Mouse (Mus musculus): ENCODE data around the gene Faap20. TPM values are rescaled to one million over a fixed set of nuclear protein-coding genes. Genes with fewer than 3 reads are reported as not detected.

The Faap20 gene
- polyA plus RNA-seq, 1 experiment = 22.9 TPM

GRCm38 (mm10) chr4:155298826-155299225, 49.2 kb downstream of the Faap20 start:
- no peaks in the 10 kb centered on the region for H3K27me3 ChIP-seq (ENCODE audit: control insufficient read depth, insufficient read depth, low read length, poor library complexity, severe bottlenecking)
- H3K36me3 ChIP-seq (ENCODE audit: control insufficient read depth, insufficient read depth, low read length, poor library complexity, severe bottlenecking) = no peaks in the 10 kb centered on the region
- H3K4me1 ChIP-seq (ENCODE audit: control insufficient read depth, insufficient read depth, low read length) = no peaks in the 10 kb centered on the region
- no peak overlapping the region for H3K4me3 ChIP-seq (ENCODE audit: low read depth, low read length)
- no peak for TF ChIP-seq POLR2A (IDR thresholded peaks at IDR 0.05; ENCODE audit: insufficient read depth, low read length)
- no peak for TF ChIP-seq EP300 (IDR thresholded peaks at IDR 0.05; ENCODE audit: insufficient read depth, low read depth, low read length)
- no peak for TF ChIP-seq CTCF (IDR thresholded peaks at IDR 0.05; ENCODE audit: low read depth, low read length)
- no peak overlapping the region for H3K27ac ChIP-seq (ENCODE audit: insufficient read depth, low read length)
- H3K9me3 ChIP-seq (replicated peaks; ENCODE audit: control insufficient read depth, insufficient read depth, low read length, poor library complexity, severe bottlenecking) = no peaks in the 10 kb centered on the region
- H3K9ac ChIP-seq (ENCODE audit: low read depth, poor library complexity, severe bottlenecking) = no peak overlapping the region

GRCm38 (mm10) chr4:155300421-155301097, 51.0 kb downstream of the Faap20 start:
- no peaks in the 10 kb centered on the region for H3K9me3 ChIP-seq (replicated peaks; ENCODE audit: control insufficient read depth, insufficient read depth, low read length, poor library complexity, severe bottlenecking)
- TF ChIP-seq CTCF (IDR thresholded peaks at IDR 0.05; ENCODE audit: low read depth, low read length) = no peak
- TF ChIP-seq POLR2A (IDR thresholded peaks at IDR 0.05; ENCODE audit: insufficient read depth, low read length) = no peak
- no peak for TF ChIP-seq EP300 (IDR thresholded peaks at IDR 0.05; ENCODE audit: insufficient read depth, low read depth, low read length)
- H3K4me1 ChIP-seq (ENCODE audit: control insufficient read depth, insufficient read depth, low read length) = no peaks in the 10 kb centered on the region
- H3K4me3 ChIP-seq (ENCODE audit: low read depth, low read length) = no peak overlapping the region
- no peak overlapping the region for H3K27ac ChIP-seq (ENCODE audit: insufficient read depth, low read length)
- H3K36me3 ChIP-seq (ENCODE audit: control insufficient read depth, insufficient read depth, low read length, poor library complexity, severe bottlenecking) = no peaks in the 10 kb centered on the region
- H3K27me3 ChIP-seq (ENCODE audit: control insufficient read depth, insufficient read depth, low read length, poor library complexity, severe bottlenecking) = no peaks in the 10 kb centered on the region
- no peak overlapping the region for H3K9ac ChIP-seq (ENCODE audit: low read depth, poor library complexity, severe bottlenecking)

GRCm38 (mm10) chr4:155301098-155301447, 51.5 kb downstream of the Faap20 start:
- Histone ChIP-seq H3K9ac (ENCODE audit: low read depth, poor library complexity, severe bottlenecking) (no peak overlapping the region), H3K36me3 (ENCODE audit: control insufficient read depth, insufficient read depth, low read length, poor library complexity, severe bottlenecking) (no peaks in the 10 kb centered on the region)
- no peak for TF ChIP-seq EP300 (IDR thresholded peaks at IDR 0.05; ENCODE audit: insufficient read depth, low read depth, low read length)
- no peak for TF ChIP-seq CTCF (IDR thresholded peaks at IDR 0.05; ENCODE audit: low read depth, low read length)
- TF ChIP-seq POLR2A (IDR thresholded peaks at IDR 0.05; ENCODE audit: insufficient read depth, low read length) = no peak

GRCm38 (mm10) chr4:155301965-155302364, 52.4 kb downstream of the Faap20 start:
- H3K4me1 ChIP-seq (ENCODE audit: control insufficient read depth, insufficient read depth, low read length) = no peaks in the 10 kb centered on the region
- H3K36me3 ChIP-seq (ENCODE audit: control insufficient read depth, insufficient read depth, low read length, poor library complexity, severe bottlenecking) = no peaks in the 10 kb centered on the region
- H3K27me3 ChIP-seq (ENCODE audit: control insufficient read depth, insufficient read depth, low read length, poor library complexity, severe bottlenecking) = no peaks in the 10 kb centered on the region
- no peak overlapping the region for H3K27ac ChIP-seq (ENCODE audit: insufficient read depth, low read length)
- TF ChIP-seq EP300 (IDR thresholded peaks at IDR 0.05; ENCODE audit: insufficient read depth, low read depth, low read length) = no peak
- no peak for TF ChIP-seq POLR2A (IDR thresholded peaks at IDR 0.05; ENCODE audit: insufficient read depth, low read length)
- no peak for TF ChIP-seq CTCF (IDR thresholded peaks at IDR 0.05; ENCODE audit: low read depth, low read length)
- H3K9ac ChIP-seq (ENCODE audit: low read depth, poor library complexity, severe bottlenecking) = no peak overlapping the region
- no peaks in the 10 kb centered on the region for H3K9me3 ChIP-seq (replicated peaks; ENCODE audit: control insufficient read depth, insufficient read depth, low read length, poor library complexity, severe bottlenecking)
- H3K4me3 ChIP-seq (ENCODE audit: low read depth, low read length) = no peak overlapping the region

More at GRCm38 (mm10) chr4:155301098-155301447, 51.5 kb downstream of the Faap20 start:
- H3K4me1 ChIP-seq (ENCODE audit: control insufficient read depth, insufficient read depth, low read length) = no peaks in the 10 kb centered on the region
- no peaks in the 10 kb centered on the region for H3K9me3 ChIP-seq (replicated peaks; ENCODE audit: control insufficient read depth, insufficient read depth, low read length, poor library complexity, severe bottlenecking)
- no peak overlapping the region for H3K4me3 ChIP-seq (ENCODE audit: low read depth, low read length)
- no peak overlapping the region for H3K27ac ChIP-seq (ENCODE audit: insufficient read depth, low read length)
- no peaks in the 10 kb centered on the region for H3K27me3 ChIP-seq (ENCODE audit: control insufficient read depth, insufficient read depth, low read length, poor library complexity, severe bottlenecking)

- Histone ChIP-seq H3K27me3 (ENCODE audit: control insufficient read depth, insufficient read depth, low read length, poor library complexity, severe bottlenecking) (no peaks in the 10 kb centered on the region), H3K4me3 (ENCODE audit: low read depth, low read length) (no peak overlapping the region), H3K27ac (ENCODE audit: insufficient read depth, low read length) (no peak overlapping the region), H3K4me1 (ENCODE audit: control insufficient read depth, insufficient read depth, low read length) (no peaks in the 10 kb centered on the region), H3K9ac (ENCODE audit: low read depth, poor library complexity, severe bottlenecking) (no peak overlapping the region), H3K36me3 (ENCODE audit: control insufficient read depth, insufficient read depth, low read length, poor library complexity, severe bottlenecking) (no peaks in the 10 kb centered on the region), H3K9me3 (replicated peaks; ENCODE audit: control insufficient read depth, insufficient read depth, low read length, poor library complexity, severe bottlenecking) (no peaks in the 10 kb centered on the region)
- no peak for TF ChIP-seq EP300 (IDR thresholded peaks at IDR 0.05; ENCODE audit: insufficient read depth, low read depth, low read length)
- TF ChIP-seq POLR2A (IDR thresholded peaks at IDR 0.05; ENCODE audit: insufficient read depth, low read length) = no peak
- no peak for TF ChIP-seq CTCF (IDR thresholded peaks at IDR 0.05; ENCODE audit: low read depth, low read length)
Observed at GRCm38 (mm10) chr4:155304508-155305096, 55.0 kb downstream of the Faap20 start.

GRCm38 (mm10) chr4:155305531-155306031, 56.0 kb downstream of the Faap20 start:
- H3K4me1 ChIP-seq (ENCODE audit: control insufficient read depth, insufficient read depth, low read length) = no peaks in the 10 kb centered on the region
- no peaks in the 10 kb centered on the region for H3K36me3 ChIP-seq (ENCODE audit: control insufficient read depth, insufficient read depth, low read length, poor library complexity, severe bottlenecking)
- no peak overlapping the region for H3K9ac ChIP-seq (ENCODE audit: low read depth, poor library complexity, severe bottlenecking)
- H3K27me3 ChIP-seq (ENCODE audit: control insufficient read depth, insufficient read depth, low read length, poor library complexity, severe bottlenecking) = no peaks in the 10 kb centered on the region
- no peak overlapping the region for H3K4me3 ChIP-seq (ENCODE audit: low read depth, low read length)
- TF ChIP-seq CTCF (IDR thresholded peaks at IDR 0.05; ENCODE audit: low read depth, low read length) (no peak), POLR2A (IDR thresholded peaks at IDR 0.05; ENCODE audit: insufficient read depth, low read length) (no peak), EP300 (IDR thresholded peaks at IDR 0.05; ENCODE audit: insufficient read depth, low read depth, low read length) (no peak)
- H3K27ac ChIP-seq (ENCODE audit: insufficient read depth, low read length) = no peak overlapping the region
- no peaks in the 10 kb centered on the region for H3K9me3 ChIP-seq (replicated peaks; ENCODE audit: control insufficient read depth, insufficient read depth, low read length, poor library complexity, severe bottlenecking)

Other genes starting within 250 kb of the Faap20 start
- 2.6 and 4.2 TPM in 2 replicates for gene Plch2, start 193.0 kb upstream of the Faap20 start, polyA plus RNA-seq (2011; ENCODE audit: insufficient read depth, insufficient read length, low read depth, missing spikeins)
- 15.4 and 17.7 TPM in 2 replicates for gene Pex10, start 182.8 kb upstream of the Faap20 start, polyA plus RNA-seq (2011; ENCODE audit: insufficient read depth, insufficient read length, low read depth, missing spikeins)
- 74.9 and 82.5 TPM in 2 replicates for gene Rer1, start 163.4 kb upstream of the Faap20 start, polyA plus RNA-seq (2011; ENCODE audit: insufficient read depth, insufficient read length, low read depth, missing spikeins)
- 11.6 and 13.0 TPM in 2 replicates for gene Morn1, start 163.2 kb upstream of the Faap20 start, polyA plus RNA-seq (2011; ENCODE audit: insufficient read depth, insufficient read length, low read depth, missing spikeins)
- gene Ski, start 27.2 kb upstream of the Faap20 start, polyA plus RNA-seq (2011; ENCODE audit: insufficient read depth, insufficient read length, low read depth, missing spikeins) = 63.5 and 67.2 TPM in 2 replicates
- 33.3 and 36.6 TPM in 2 replicates for gene Prkcz, start 111.6 kb downstream of the Faap20 start, polyA plus RNA-seq (2011; ENCODE audit: insufficient read depth, insufficient read length, low read depth, missing spikeins)
- gene Gabrd, start 148.3 kb downstream of the Faap20 start, polyA plus RNA-seq (2011; ENCODE audit: insufficient read depth, insufficient read length, low read depth, missing spikeins) = not detected in 2 replicates
- 3.3 and 3.7 TPM in 2 replicates for gene Cfap74, start 159.4 kb downstream of the Faap20 start, polyA plus RNA-seq (2011; ENCODE audit: insufficient read depth, insufficient read length, low read depth, missing spikeins)
- 0.76 TPM in 1 of 2 replicates, not detected in the other for gene Tmem52, start 219.3 kb downstream of the Faap20 start, polyA plus RNA-seq (2011; ENCODE audit: insufficient read depth, insufficient read length, low read depth, missing spikeins)
- gene Gnb1, start 241.6 kb downstream of the Faap20 start, polyA plus RNA-seq (2011; ENCODE audit: insufficient read depth, insufficient read length, low read depth, missing spikeins) = 534 and 541 TPM in 2 replicates